Mouse (Mus musculus): Measurements from ENCODE around the gene Tanc2.

The Tanc2 gene

DNA sequence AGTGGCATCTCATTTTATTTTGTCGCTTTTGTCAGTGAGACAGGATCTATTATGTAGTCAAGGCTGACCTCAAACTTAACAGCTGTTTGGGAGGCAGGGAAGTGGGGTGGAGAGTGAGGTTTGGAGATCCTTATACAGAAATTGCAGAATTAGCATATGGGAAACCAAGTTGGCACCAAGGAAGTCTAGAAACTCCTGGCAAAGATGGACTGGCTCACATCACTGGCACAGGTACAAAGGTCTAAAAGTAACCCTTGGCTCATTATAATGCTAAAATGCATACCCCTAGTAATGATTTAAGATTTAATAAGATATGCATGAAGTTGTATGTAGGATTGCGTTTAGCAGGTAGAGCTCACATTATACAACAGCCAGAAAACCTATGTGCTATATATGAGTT is 58.2 kb downstream of the Tanc2 start:
- DNase-seq (ENCODE audit: low spot score in 2 of 2) = no peak

DNA sequence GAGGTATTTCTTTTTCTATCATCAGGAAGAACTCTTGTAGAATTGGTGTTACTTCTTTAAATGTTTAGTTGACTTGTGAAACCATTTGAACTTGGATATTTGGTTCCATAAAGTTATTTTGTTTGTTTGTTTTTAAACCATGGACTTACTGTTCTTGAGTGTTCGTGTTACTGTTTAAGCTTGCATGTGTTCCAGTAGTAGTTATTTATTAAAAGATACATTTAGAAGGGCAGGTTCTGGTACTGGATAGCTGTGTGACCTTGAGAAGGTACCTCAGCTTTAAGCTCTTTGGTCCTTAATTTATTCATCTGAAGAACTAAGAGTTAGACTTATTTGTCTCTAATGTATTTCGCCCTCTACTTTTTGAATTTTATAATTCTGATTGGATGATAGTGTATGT is 64.8 kb downstream of the Tanc2 start:
- DNase-seq (ENCODE audit: low spot score in 2 of 2) = no peak

DNA sequence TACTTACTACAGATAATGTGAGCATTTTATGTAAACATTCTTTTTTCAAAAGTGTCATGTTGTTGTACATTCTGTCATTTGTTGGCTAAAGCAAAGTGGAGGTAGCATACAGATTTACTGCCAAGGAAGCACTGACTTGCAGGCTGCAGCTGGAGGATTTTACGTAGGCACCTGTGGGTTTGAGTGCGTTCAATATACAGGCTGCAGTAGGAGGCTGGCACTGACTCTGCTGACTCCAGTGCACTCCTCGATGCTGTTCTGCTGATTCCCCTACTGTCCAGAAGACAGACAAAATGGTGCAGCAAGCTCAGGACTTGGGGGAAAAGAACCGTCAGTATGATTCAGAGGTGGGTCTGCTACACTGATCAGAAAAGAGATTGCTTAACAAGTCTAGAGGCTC is 65.5 kb downstream of the Tanc2 start:
- no peak for DNase-seq (ENCODE audit: low spot score in 2 of 2)

DNA sequence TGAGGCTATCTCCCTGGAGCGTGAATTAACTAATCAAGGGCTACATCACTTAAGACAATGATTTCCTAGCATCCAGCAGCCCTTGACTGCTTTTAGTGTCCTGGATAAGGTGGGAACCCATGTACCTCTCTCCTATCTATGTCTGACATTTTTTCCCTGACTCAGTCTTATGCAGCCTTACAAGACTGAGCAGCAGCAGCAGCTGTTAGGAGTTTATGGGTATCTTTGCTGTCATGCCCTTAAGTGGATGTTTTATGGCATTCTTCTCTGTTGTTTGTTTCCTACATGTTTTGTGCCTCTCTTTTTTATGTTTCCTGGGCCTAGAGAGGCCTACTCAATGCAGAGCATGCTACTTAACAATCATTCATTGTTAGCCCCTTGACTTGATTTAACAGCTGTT is 78.1 kb downstream of the Tanc2 start:
- DNase-seq (ENCODE audit: low spot score in 2 of 2) = no peak

DNA sequence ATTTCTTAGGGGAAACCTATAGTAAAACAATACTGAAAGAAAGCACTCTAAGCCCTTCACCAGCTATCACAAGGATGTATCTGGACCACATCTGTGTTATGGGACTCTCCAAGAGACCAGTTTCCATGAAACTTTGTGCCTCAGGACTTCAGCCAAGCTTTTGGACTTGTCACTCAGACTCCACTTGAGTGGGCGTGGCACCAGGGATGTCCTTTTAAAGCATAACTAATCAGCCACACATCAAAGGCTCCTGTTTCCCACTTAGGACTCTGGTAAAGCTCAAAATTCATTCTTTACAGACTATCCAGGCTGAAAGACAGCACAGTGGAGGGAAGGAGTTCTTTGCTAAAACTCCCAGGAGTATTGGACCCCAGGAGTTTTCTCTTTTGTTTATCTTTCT is 89.2 kb downstream of the Tanc2 start:
- DNase-seq (ENCODE audit: low spot score in 2 of 2) = no peak

DNA sequence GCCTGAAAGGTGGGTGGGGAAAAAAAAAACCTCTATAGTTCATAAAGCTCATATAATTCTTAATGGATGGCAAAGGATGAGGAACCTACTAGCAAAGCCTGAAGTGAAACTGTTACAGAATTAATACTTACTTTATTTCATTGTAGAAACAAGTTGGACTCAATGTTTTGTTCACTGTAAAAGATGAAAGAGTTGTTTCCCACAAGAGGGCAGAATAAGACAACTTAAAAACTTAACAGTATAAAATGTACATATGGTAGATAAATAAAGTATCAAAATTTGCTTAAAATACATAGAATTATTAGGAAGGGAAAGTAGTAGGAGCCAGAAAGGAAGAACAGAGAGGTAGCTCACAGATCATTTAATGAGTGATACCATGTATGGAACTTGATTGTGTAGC is 95.0 kb downstream of the Tanc2 start:
- DNase-seq (ENCODE audit: low spot score in 2 of 2) = no peak

DNA sequence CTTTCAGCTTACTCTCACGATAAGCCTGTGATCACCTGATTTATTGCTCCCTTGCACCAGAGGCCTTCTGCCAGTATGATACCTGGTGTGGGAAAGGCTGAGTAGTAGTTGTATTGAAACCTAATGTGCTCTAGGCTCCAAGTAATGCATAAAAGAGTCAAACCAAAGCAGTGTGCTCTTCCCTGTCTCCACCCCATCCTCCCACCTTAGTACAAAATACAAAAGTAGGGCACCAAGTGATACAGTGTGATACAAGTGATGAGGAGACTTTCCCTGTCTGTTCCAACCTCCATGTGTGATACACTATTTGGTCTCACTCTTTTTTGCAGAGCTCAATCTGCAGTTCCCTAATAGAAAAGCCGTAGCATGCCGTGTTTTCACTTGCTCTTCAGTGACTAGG is 110.7 kb downstream of the Tanc2 start:
- DNase-seq (ENCODE audit: low spot score in 2 of 2) = no peak

DNA sequence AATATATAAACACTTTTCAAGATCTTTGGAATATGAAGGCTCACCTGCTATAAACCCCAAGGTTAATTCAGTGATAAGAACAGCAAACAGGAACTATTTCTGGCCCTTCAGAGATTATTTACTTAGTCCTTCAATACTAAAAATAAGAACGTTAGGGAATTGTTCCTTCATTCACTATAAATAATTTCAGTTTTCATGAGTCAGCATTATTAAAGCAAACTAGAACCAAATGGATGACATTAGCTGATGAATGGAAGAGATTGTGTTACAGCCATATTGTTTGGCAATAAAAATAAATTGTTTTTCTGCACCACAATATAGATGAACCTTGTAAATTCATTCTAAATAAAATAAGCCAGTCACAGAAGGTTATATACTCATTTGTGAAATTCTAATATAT is 129.9 kb downstream of the Tanc2 start:
- DNase-seq (ENCODE audit: low spot score in 2 of 2) = no peak

DNA sequence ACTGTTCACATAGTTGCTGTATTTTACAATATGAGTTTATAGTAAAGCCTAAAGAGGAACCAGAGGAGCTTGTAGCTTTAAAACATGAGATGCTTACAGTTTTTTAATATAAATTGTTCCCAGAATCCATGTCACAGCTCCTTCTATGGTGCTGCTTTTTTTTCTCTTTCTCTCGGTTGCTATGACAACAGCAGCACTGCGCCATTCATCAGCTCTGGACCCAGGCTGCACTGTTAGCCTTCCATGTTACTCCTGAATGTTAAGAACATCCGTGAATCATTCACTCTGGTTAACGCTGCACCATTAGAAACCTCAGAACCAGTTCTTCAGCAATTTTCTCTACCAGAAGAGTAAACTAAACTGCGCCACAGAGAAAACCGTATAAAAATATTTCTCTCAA is 141.8 kb downstream of the Tanc2 start:
- no peak for DNase-seq (ENCODE audit: low spot score in 2 of 2)

DNA sequence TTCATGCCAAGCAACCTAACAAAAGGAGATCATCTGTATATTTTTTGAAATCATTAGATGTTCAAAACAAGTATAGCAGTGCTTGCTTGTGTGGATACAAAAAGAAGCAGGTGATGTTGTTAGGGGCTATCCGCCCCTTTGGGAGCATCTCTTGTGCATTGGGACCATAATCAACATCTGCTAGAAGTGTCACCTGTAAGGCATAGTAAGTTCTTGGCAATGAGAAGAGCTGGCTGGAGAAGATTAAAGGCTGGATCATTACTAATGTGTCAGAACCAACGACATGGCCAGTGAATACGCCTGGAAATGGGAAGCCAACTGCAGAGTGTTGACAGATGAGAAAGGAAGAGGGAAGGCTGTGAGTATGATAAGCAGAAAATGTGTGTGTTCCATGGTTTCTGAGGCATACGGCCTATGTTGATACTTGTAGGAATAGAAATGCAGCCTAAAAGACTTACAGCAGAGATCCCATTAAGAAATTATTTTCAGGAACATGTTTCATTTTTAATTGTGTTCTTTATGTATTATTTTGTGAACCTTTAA is 142.3 kb downstream of the Tanc2 start:
- DNase-seq (ENCODE audit: low spot score in 2 of 2) = no peak

DNA sequence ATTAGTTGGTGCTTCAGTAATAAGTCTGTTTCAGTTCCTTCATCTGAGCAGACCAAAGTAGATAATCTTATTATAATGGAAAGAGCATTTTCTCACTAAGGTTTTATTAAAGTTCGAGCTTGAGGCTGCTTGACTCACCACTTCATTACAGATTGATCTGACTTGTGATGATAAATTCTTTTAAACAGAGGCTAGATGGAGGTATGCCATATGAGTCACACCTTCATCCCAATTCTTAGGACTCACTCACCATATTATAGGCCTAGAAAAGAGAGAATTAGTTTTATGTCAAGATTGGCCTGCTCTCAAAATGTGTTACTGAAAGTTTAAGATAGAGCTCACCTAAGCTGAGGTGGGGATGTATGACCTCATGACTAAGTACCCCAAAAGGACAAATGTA is 153.4 kb downstream of the Tanc2 start:
- DNase-seq (ENCODE audit: low spot score in 2 of 2) = no peak

DNA sequence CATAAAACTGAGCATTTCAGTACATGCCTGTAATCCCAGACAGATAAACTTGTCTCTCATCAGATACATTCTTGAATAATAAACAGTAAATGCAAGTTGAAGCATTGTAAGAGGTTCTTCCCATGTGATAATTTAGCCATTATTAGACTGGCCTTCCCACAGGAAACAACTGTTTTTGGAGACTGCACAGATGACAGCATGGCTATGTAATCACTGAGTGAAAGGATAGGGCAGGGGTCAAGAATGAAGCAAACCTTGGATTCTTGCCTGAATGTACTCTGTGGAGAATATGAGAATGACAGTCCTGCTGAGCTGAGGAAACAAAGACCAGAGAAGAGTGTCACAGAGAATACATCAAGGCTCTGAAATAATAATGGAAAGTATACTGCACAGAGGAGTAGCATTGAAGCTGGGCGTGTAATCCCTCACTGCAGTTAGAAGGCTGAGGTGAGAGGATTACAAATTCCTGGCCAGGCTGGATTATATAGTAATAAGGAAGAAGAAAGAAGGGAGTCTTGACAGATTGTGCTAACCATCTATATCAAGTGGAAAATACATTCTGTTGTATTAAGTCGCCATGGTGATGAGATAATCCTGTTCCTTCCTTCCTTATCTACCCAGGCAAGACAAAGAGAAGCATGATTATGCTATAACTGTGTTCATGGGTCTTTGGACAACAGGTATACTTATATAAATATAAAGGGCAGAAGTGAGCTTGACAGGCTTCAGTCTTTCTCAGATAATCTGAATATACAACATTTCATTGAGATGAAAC is 159.7 kb downstream of the Tanc2 start:
- DNase-seq (ENCODE audit: low spot score in 2 of 2) = no peak

DNA sequence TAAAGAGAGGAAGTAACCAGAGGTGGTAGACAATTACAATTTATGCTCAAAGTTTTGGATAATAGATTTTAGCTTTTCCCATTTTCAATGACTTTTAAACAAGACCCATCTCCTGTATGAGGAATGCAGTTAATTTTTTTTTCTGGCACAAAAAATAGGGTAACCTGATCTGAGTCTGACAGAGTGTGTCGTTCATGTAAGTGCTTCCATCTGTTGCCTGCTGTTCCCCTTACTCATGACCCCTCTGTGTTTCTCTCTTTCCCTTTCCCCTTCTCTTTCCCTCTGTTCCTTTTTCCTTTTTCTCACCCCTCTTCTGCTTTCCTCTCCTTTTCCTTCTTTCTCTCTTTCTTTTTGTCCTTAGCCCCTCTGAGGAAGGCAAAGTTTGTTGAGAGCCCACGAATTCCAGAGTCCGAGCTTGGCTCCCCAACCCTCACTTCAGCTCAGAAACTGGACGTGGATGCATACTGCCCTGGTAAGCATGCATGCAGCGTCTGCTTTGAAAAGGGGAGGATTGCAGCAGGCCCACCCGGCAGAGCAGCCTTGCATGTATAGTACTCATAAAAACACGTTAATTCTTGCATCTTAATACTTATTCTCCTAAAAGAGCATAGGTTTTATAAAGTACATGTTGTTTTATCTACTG is 168.9 kb downstream of the Tanc2 start:
- no peak for DNase-seq (ENCODE audit: low spot score in 2 of 2)

DNA sequence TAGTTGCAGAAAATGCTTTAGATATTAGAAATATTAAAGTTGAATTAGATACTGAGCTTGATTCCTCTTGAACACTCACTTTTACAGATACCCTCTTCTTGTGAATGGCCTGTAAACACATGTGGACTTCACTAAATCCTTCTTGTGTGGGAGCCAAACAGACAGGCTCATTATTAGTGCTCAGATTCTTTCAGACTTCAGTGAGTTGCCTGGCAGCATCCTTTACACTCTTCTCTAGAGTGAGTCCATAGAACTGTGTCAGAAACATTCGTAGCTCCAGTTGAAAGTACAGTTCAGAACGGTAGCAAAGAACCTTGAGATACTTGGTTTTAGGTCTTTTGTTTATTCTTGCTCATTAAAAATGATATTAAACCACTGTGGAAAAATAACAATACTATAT is 169.6 kb downstream of the Tanc2 start:
- DNase-seq (ENCODE audit: low spot score in 2 of 2) = no peak

DNA sequence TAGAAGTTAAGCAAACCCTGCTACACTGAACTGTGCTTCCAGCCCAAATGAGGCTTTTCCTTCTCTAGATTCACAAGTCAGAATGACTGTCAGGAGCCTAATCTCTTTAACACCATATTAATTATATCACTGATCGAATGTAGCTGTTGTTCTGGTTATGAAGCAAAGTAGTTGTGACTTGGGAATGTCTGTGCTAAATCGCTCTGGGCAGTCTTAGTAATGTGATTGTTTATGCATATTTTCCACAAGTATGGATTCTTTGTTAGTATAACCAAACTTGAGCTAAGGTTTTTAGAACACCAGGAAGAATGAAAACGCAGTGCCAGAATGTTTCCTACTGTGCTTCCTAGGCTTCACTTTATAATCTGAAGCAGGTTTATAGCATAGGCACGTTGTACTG is 170.6 kb downstream of the Tanc2 start:
- no peak for DNase-seq (ENCODE audit: low spot score in 2 of 2)

DNA sequence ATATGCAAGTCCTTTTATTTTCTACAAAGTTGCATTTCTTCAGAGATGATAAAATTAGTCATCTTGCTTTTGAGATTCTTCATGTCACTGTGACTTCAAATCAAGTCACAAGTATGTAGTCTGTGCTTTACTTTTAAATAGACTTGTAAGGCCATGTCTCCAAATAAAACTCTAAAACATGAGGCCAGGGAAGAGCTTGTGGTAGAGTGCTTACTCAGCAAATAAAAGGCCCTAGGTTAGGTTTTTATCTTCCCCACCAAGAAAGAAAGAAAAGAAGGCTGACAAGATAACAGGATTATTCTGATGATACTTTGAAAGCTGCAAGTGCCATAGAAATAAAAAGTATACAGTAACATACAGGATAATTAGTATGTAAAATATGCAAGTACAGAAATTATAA is 188.0 kb downstream of the Tanc2 start:
- no peak for DNase-seq (ENCODE audit: low spot score in 2 of 2)

DNA sequence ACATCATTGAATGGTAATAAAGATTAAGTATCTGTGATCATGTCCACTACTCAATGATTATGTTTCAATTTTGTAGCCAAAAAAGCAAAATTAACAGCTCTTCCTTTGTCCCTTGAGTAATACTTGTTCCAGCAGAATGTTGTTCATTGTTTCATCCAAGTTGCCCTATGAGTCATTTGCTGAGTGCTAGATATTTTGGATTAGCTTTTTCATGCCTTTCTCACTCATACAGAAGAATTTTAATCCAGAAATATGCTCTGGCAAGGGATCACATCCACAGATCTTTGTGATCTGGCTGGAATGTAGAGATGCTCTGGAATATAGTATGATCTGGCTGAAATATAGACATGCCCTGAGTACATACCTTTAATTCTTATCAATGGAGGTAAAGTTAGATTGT is 202.7 kb downstream of the Tanc2 start:
- DNase-seq (ENCODE audit: low spot score in 2 of 2) = no peak

DNA sequence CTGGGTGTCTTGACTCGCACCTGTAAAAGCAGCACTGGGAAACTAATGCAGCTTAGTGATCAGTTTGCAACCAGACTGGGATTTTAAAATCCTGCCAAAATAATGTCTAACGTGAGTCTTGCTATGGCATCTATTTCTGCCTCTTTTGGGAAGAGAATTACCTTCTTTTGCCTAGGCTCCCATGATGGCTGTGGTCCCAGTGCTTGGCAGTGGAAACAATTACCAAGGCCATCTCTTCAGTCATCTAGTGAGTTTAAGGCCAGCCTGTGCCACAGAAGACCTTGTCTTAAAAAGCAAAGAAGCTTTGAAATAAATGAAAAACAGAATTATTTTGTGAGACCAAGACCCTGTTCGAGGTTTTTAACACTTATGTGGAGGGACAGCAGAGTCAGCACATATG is 213.9 kb downstream of the Tanc2 start:
- no peak for DNase-seq (ENCODE audit: low spot score in 2 of 2)

DNA sequence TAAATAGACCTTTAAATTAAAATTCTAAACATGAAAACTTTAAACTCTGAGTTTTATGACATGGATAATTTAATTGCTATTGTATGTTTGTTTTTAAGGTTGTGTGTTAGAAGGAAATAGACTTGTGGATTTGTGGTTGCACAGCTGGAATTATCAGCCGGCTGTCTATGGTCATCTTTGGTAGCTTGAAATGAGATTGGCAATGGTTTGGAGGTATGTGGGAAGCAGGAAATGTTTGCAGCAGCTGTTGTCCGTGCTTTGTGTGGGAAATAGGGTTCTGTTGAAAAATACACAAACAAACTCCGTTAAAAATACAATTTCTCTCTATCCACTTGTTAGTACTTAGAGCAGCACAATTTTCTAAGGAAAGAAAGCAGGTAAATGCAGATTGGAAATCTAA is 215.0 kb downstream of the Tanc2 start:
- no peak for DNase-seq (ENCODE audit: low spot score in 2 of 2)

DNA sequence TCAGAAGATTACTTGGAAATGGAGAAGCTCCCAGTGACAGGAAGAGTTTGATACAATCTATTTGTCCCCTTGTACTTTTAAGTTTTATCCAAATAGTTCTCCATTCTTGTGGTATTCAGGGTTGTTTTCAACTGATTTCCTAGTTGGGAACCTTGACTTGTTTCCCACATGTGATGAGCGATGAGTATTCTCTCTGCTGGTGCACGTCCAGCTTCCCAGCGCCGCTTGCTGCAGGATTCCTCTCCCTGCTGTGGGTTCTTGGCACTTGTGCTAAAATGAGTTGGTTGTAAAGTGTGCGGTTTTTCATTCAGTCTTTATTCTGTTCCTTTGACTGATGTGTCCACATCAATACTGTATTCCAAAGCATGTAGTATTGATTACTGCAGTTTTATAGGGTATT is 217.3 kb downstream of the Tanc2 start:
- DNase-seq (ENCODE audit: low spot score in 2 of 2) = no peak

DNA sequence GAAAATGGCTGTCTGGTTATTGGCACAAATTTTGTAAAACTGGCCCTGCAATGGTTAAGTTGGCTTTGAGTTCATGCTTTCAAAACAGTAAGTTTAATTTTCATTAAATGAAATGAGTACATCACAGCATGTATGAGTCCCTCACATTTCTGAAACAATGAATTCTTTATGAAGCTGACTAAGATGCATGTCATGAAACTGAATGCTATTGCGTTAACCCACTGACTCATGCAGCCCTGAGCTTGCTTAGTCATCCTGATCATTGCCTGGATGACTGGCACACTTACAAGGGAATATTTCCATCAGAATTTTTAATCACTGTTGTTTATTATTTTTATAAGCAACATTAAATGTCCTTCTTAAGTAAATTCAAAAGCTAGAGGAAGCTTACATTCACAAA is 233.5 kb downstream of the Tanc2 start:
- no peak for DNase-seq (ENCODE audit: low spot score in 2 of 2)

DNA sequence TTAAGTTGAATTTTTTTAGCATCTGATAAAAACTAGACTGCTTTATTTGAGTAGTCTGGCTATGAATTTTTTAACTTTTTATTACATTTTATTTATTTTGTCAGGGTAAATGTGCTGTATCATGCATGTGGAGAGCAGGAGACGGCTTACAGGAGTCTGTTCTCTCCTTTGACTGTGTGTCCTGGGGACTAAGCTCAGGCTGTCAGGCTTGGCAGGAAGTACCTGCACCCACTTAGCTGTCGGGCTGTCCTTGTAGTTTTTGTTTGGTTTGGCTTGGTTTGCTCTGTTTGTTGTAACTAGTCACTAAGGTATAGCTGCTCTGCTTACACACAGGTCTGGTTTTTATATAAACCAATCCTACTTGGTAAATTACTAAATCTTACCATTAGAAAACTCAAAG is 234.0 kb downstream of the Tanc2 start:
- DNase-seq (ENCODE audit: low spot score in 2 of 2) = no peak

DNA sequence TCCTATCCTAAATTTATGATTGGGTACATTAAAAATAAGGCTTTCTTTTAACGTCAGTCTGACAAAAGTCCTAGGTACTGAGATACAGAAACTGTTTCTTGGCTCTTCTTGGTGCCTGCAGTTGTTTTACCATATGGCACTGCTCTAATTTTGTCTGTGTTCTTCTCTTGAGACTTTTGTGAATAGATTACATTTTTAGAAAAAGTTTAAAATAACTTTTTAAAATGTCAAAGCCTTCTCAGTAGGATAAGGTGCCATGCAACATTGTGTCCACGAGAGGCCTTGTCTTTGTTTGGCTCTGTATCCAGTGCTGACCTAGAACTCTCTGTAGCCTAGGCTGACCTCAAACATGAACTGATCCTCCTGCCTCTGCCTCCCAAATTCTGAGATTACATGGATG is 238.4 kb downstream of the Tanc2 start:
- no peak for DNase-seq (ENCODE audit: low spot score in 2 of 2)

DNA sequence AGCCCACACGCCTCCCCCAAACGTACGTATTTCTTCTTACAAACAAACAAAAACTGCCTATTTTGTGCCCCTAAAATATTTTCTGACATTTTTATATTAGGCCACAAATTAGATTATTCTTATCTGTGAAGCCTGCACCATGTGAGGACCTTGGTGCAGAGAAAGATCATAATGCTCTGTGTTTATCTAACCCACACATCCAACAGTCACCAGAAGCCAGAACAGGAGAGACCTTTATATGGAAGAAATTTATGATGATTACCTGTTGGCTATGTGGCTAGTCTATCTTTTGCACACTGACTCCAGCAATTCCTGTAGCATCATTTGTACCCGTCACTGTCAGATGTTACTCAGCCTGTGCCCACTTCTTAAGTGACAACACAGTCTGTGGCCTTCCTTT is 245.4 kb downstream of the Tanc2 start:
- no peak for DNase-seq (ENCODE audit: low spot score in 2 of 2)
